ENCODE assay signal across 16 mouse cellular contexts in genomic region chr3:122198532-122198931, GRCm38 (mm10). TPM values are rescaled to one million over a fixed set of nuclear protein-coding genes. Genes with fewer than 3 reads are reported as not detected.
A peak's percentile ranks its signal among the peaks of the same experiment; 100 is the strongest.
DNase-seq lines count a peak whose midpoint lies in the region; ATAC-seq and TF ChIP-seq lines count a peak whose summit lies in the region.
"Had no signal": no experiment of that assay in that cellular context is flagged by ENCODE, and none has a peak within 500 bp of the region (broad histone marks: within the 10 kb centered on the region; RNA-seq: fewer than 3 reads in every experiment).

No protein-coding gene starts in this region.

- H3K9ac ChIP-seq in kidney, postnatal 0 days (ENCODE audit: low read depth, low read length): no peak overlapping the region
- no peak overlapping the region for H3K9ac ChIP-seq in kidney, embryonic 14.5 days (ENCODE audit: low read depth, low read length)
- H3K9ac ChIP-seq in liver, embryonic 15.5 days: no peak overlapping the region
- H3K9ac ChIP-seq: embryonic facial prominence, embryonic 12.5 days; forebrain, embryonic 12.5 days; heart, embryonic 13.5 days; midbrain, embryonic 15.5 days had no signal

- H3K9me3 ChIP-seq in kidney, postnatal 0 days (replicated peaks; ENCODE audit: low read length): no peaks in the 10 kb centered on the region
- H3K9me3 ChIP-seq in kidney, embryonic 14.5 days (ENCODE audit: control insufficient read depth, low read length): no peaks in the 10 kb centered on the region
- no peaks in the 10 kb centered on the region for H3K9me3 ChIP-seq in liver, embryonic 15.5 days (replicated peaks)
- H3K9me3 ChIP-seq: embryonic facial prominence, embryonic 12.5 days; forebrain, embryonic 12.5 days; heart, embryonic 13.5 days; midbrain, embryonic 15.5 days had no signal

- no peak overlapping the region for H3K4me2 ChIP-seq in kidney, postnatal 0 days (ENCODE audit: low read length)
- no peak overlapping the region for H3K4me2 ChIP-seq in kidney, embryonic 14.5 days (replicated peaks; ENCODE audit: low read depth, low read length)
- H3K4me2 ChIP-seq in liver, embryonic 15.5 days: no peak overlapping the region
- H3K4me2 ChIP-seq: embryonic facial prominence, embryonic 12.5 days; forebrain, embryonic 12.5 days; heart, embryonic 13.5 days; midbrain, embryonic 15.5 days had no signal

- no peaks in the 10 kb centered on the region for H3K36me3 ChIP-seq in kidney, postnatal 0 days (ENCODE audit: insufficient read depth, low read length)
- H3K36me3 ChIP-seq in kidney, embryonic 14.5 days (ENCODE audit: control insufficient read depth, insufficient read depth, low read length): no peaks in the 10 kb centered on the region
- no peaks in the 10 kb centered on the region for H3K36me3 ChIP-seq in liver, embryonic 15.5 days (replicated peaks)
- H3K36me3 ChIP-seq: embryonic facial prominence, embryonic 12.5 days; forebrain, embryonic 12.5 days; heart, embryonic 13.5 days; midbrain, embryonic 15.5 days had no signal

- peak; percentile 37 for DNase-seq in kidney, postnatal 0 days (ENCODE audit: low spot score)
- DNase-seq in 3T3-L1 (ENCODE audit: low read depth, low spot score): peak; percentile 68
- DNase-seq in NIH3T3 (ENCODE audit: low read depth): peak; percentile 78
- no peak for DNase-seq in cerebellum, adult 9-11 months
- DNase-seq: right cerebral cortex, postnatal 14 days; thymus, adult 2 months had no signal

- TF ChIP-seq CTCF in kidney, postnatal 0 days (IDR thresholded peaks at IDR 0.05; ENCODE audit: low read depth): no peak

- H3K27ac ChIP-seq in kidney, postnatal 0 days: 0 out of 2 replicates have a peak overlapping the region, but pooled peaks have one; percentile 1
- H3K27ac ChIP-seq in kidney, embryonic 14.5 days (ENCODE audit: low read depth, low read length): no peak overlapping the region
- H3K27ac ChIP-seq in liver, embryonic 15.5 days (replicated peaks): peak overlapping the region; percentile 68
- H3K27ac ChIP-seq: embryonic facial prominence, embryonic 12.5 days; forebrain, embryonic 12.5 days; heart, embryonic 13.5 days; layer of hippocampus, adult 2 months; midbrain, embryonic 15.5 days had no signal

- no peak overlapping the region for H3K4me3 ChIP-seq in kidney, postnatal 0 days (replicated peaks; ENCODE audit: low read depth, low read length)
- H3K4me3 ChIP-seq in kidney, embryonic 14.5 days (ENCODE audit: low read length): no peak overlapping the region
- H3K4me3 ChIP-seq in liver, embryonic 15.5 days (replicated peaks): no peak overlapping the region
- H3K4me3 ChIP-seq: embryonic facial prominence, embryonic 12.5 days; forebrain, embryonic 12.5 days; heart, embryonic 13.5 days; layer of hippocampus, adult 2 months; midbrain, embryonic 15.5 days had no signal

- no peaks in the 10 kb centered on the region for H3K4me1 ChIP-seq in kidney, postnatal 0 days (replicated peaks; ENCODE audit: insufficient read depth, low read length)
- peaks cover 9% of the 10 kb centered on the region; the same call in 1 of the 2 replicates for H3K4me1 ChIP-seq in kidney, embryonic 14.5 days (ENCODE audit: control insufficient read depth, insufficient read depth, low read length)
- H3K4me1 ChIP-seq in liver, embryonic 15.5 days (replicated peaks): peaks cover 15% of the 10 kb centered on the region
- H3K4me1 ChIP-seq: heart, embryonic 13.5 days had no signal

- H3K27me3 ChIP-seq in kidney, postnatal 0 days (ENCODE audit: insufficient read depth, low read length): no peaks in the 10 kb centered on the region
- H3K27me3 ChIP-seq in kidney, embryonic 14.5 days (ENCODE audit: control insufficient read depth, insufficient read depth, low read length): no peaks in the 10 kb centered on the region
- H3K27me3 ChIP-seq in liver, embryonic 15.5 days: no peaks in the 10 kb centered on the region
- H3K27me3 ChIP-seq: embryonic facial prominence, embryonic 12.5 days; forebrain, embryonic 12.5 days; heart, embryonic 13.5 days; midbrain, embryonic 15.5 days had no signal

- no peak for ATAC-seq in kidney, postnatal 0 days (replicated peaks; ENCODE audit: low FRiP score, low read depth)
- ATAC-seq in kidney, embryonic 14.5 days (ENCODE audit: low FRiP score, low TSS enrichment): no peak
- ATAC-seq in liver, embryonic 15.5 days (ENCODE audit: insufficient read depth): no peak
- no peak for ATAC-seq in megakaryocyte-erythroid progenitor cell, adult 5-6 weeks (replicated peaks; ENCODE audit: low FRiP score, low TSS enrichment, poor library complexity, severe bottlenecking)
- ATAC-seq: CD4-positive, CD25-positive, alpha-beta regulatory T cell, adult 4 months; inflammation-experienced regulatory T-cells, adult 6 months; midbrain, embryonic 15.5 days had no signal

- WGBS in kidney, postnatal 0 days: 61% methylated on average over 2 of the region's 2 CpGs
- 76% methylated on average over 2 of the region's 2 CpGs for WGBS in kidney, embryonic 14.5 days
- 40% methylated on average over 2 of the region's 2 CpGs for WGBS in liver, embryonic 15.5 days (ENCODE audit: insufficient replicate concordance)

RNA-seq across cellular contexts. Expression of gene Gclm, which starts 46.8 kb away (rescaled TPM):
- polyA plus RNA-seq in kidney, postnatal 0 days (2015; fragmentation: Nextera tagmentation; extraction: Ambion mirVana): 238 and 242 TPM in 2 replicates
- 67.9 and 76.2 TPM in 2 replicates for polyA plus RNA-seq in kidney, embryonic 14.5 days (2014; fragmentation: Nextera tagmentation; extraction: Ambion mirVana)
- 427 and 441 TPM in 2 replicates for polyA plus RNA-seq in liver, embryonic 15.5 days (2015; fragmentation: Nextera tagmentation; extraction: Ambion mirVana)
- 293 and 359 TPM in 2 replicates for total RNA-seq in megakaryocyte-erythroid progenitor cell, adult 5-6 weeks (2014; fragmentation: Nextera tagmentation)
- total RNA-seq in megakaryocyte-erythroid progenitor cell, adult 5-6 weeks (2017): 158 and 161 TPM in 2 replicates
